Mouse (Mus musculus): ENCODE data around the gene Ctns. TPM values are rescaled to one million over a fixed set of nuclear protein-coding genes. Genes with fewer than 3 reads are reported as not detected.

The Ctns gene
- polyA plus RNA-seq, 1 experiment from 2014 or later, result 46.8 TPM

- H3K4me1 ChIP-seq (replicated peaks; ENCODE audit: control insufficient read depth, insufficient read depth, low read length), result peaks cover 5% of the 10 kb centered on the region; the same call in 1 of the 2 replicates
- H3K9me3 ChIP-seq (ENCODE audit: control insufficient read depth), result no peaks in the 10 kb centered on the region
- no peak for TF ChIP-seq CTCF (IDR thresholded peaks at IDR 0.05; ENCODE audit: low read depth)
- H3K4me2 ChIP-seq (replicated peaks; ENCODE audit: low read depth), result peak overlapping the region; percentile 99
- peak overlapping the region; percentile 74 for H3K4me3 ChIP-seq (ENCODE audit: low read depth, low read length)
- 2% methylated on average over 12 of the region's 12 CpGs for WGBS
- H3K27me3 ChIP-seq (replicated peaks; ENCODE audit: control insufficient read depth, insufficient read depth, low read length), result no peaks in the 10 kb centered on the region
- peak overlapping the region; percentile 78 for H3K9ac ChIP-seq (ENCODE audit: low read depth, low read length)
- ATAC-seq, result peak; percentile 25
- H3K36me3 ChIP-seq (ENCODE audit: control insufficient read depth, insufficient read depth), result peaks cover 4% of the 10 kb centered on the region; the same call in 1 of the 2 replicates
- peak overlapping the region; percentile 92 for H3K27ac ChIP-seq (ENCODE audit: low read depth, low read length)
Measured at GRCm38 (mm10) chr11:73199879-73200278, 1.0 kb upstream of the Ctns start.

- WGBS, result 0% methylated on average over 30 of the region's 32 CpGs
- H3K36me3 ChIP-seq (ENCODE audit: control insufficient read depth, insufficient read depth), result peaks cover 7% of the 10 kb centered on the region; the same call in 1 of the 2 replicates
- peak within 1 kb of the TSS; percentile 78 for H3K9ac ChIP-seq (ENCODE audit: low read depth, low read length)
- no peaks in the 10 kb centered on the region for H3K9me3 ChIP-seq (ENCODE audit: control insufficient read depth)
- H3K4me2 ChIP-seq (replicated peaks; ENCODE audit: low read depth), result peak within 1 kb of the TSS; percentile 99
- TF ChIP-seq CTCF (IDR thresholded peaks at IDR 0.05; ENCODE audit: low read depth), result no peak
- peak within 1 kb of the TSS; percentile 92 for H3K27ac ChIP-seq (ENCODE audit: low read depth, low read length)
- peak within 1 kb of the TSS; percentile 74 for H3K4me3 ChIP-seq (ENCODE audit: low read depth, low read length)
- H3K27me3 ChIP-seq (replicated peaks; ENCODE audit: control insufficient read depth, insufficient read depth, low read length), result no peaks in the 10 kb centered on the region
- peak; percentile 96 for ATAC-seq
- peaks cover 5% of the 10 kb centered on the region; the same call in 1 of the 2 replicates for H3K4me1 ChIP-seq (replicated peaks; ENCODE audit: control insufficient read depth, insufficient read depth, low read length)
Measured at GRCm38 (mm10) chr11:73199230-73199712, 429 bp upstream of the Ctns start, which contains the start of gene Shpk. TSS of gene Shpk (plus strand) at chr11:73199460.

- H3K27me3 ChIP-seq (replicated peaks; ENCODE audit: control insufficient read depth, insufficient read depth, low read length), result no peaks in the 10 kb centered on the region
- H3K9ac ChIP-seq (ENCODE audit: low read depth, low read length), result peak overlapping the region; percentile 78
- no peak for ATAC-seq
- WGBS, result 3% methylated on average over 1 of the region's 1 CpGs
- H3K4me2 ChIP-seq (replicated peaks; ENCODE audit: low read depth), result peak overlapping the region; percentile 99
- H3K27ac ChIP-seq (ENCODE audit: low read depth, low read length), result no peak overlapping the region
- H3K9me3 ChIP-seq (ENCODE audit: control insufficient read depth), result no peaks in the 10 kb centered on the region
- peaks cover 12% of the 10 kb centered on the region; the same call in 1 of the 2 replicates for H3K36me3 ChIP-seq (ENCODE audit: control insufficient read depth, insufficient read depth)
- no peak for TF ChIP-seq CTCF (IDR thresholded peaks at IDR 0.05; ENCODE audit: low read depth)
- H3K4me1 ChIP-seq (replicated peaks; ENCODE audit: control insufficient read depth, insufficient read depth, low read length), result peaks cover 5% of the 10 kb centered on the region; the same call in 1 of the 2 replicates
- H3K4me3 ChIP-seq (ENCODE audit: low read depth, low read length), result peak overlapping the region; percentile 74
Measured at GRCm38 (mm10) chr11:73198190-73198589, 652 bp downstream of the Ctns start.

DNA sequence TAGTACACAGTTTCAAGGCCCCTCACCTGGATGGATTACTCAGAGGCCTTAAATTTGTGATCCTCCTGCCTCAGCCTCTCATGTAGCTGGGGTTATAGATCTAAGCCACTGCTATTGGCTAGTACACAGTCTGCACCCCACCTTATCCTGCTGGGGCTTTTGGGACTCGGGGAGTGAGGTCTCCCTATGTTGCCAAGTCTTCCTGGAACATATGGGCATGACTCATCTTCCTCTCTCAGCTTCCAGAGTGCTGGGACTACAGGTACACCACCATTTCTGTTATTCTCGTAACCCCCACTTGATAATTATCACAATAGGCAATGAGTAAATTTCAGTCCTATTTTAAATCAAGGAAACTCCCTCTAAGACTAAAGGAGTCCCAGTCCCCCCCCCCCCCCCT is 4.4 kb downstream of the Ctns start:
- no peak for ATAC-seq
- no peak for TF ChIP-seq CTCF (IDR thresholded peaks at IDR 0.05; ENCODE audit: low read depth)
- H3K4me2 ChIP-seq (replicated peaks; ENCODE audit: low read depth), result no peak overlapping the region

GRCm38 (mm10) chr11:73193047-73193446 is 5.8 kb downstream of the Ctns start:
- TF ChIP-seq CTCF (IDR thresholded peaks at IDR 0.05; ENCODE audit: low read depth), result no peak
- Histone ChIP-seq H3K4me2 (replicated peaks; ENCODE audit: low read depth) (no peak overlapping the region), H3K9me3 (ENCODE audit: control insufficient read depth) (no peaks in the 10 kb centered on the region), H3K4me1 (replicated peaks; ENCODE audit: control insufficient read depth, insufficient read depth, low read length) (peaks cover 5% of the 10 kb centered on the region; the same call in 1 of the 2 replicates), H3K36me3 (ENCODE audit: control insufficient read depth, insufficient read depth) (peaks cover 54% of the 10 kb centered on the region), H3K27me3 (replicated peaks; ENCODE audit: control insufficient read depth, insufficient read depth, low read length) (no peaks in the 10 kb centered on the region), H3K4me3 (ENCODE audit: low read depth, low read length) (no peak overlapping the region), H3K27ac (ENCODE audit: low read depth, low read length) (no peak overlapping the region), H3K9ac (ENCODE audit: low read depth, low read length) (no peak overlapping the region)
- no peak for ATAC-seq
- WGBS, result 78% methylated on average over 6 of the region's 6 CpGs

More for the DNA sequence above, 4.4 kb downstream of the Ctns start:
- Histone ChIP-seq H3K9ac (ENCODE audit: low read depth, low read length) (no peak overlapping the region), H3K9me3 (ENCODE audit: control insufficient read depth) (no peaks in the 10 kb centered on the region), H3K27me3 (replicated peaks; ENCODE audit: control insufficient read depth, insufficient read depth, low read length) (no peaks in the 10 kb centered on the region), H3K4me3 (ENCODE audit: low read depth, low read length) (no peak overlapping the region), H3K36me3 (ENCODE audit: control insufficient read depth, insufficient read depth) (peaks cover 45% of the 10 kb centered on the region; the same call in 1 of the 2 replicates), H3K27ac (ENCODE audit: low read depth, low read length) (no peak overlapping the region), H3K4me1 (replicated peaks; ENCODE audit: control insufficient read depth, insufficient read depth, low read length) (peaks cover 5% of the 10 kb centered on the region; the same call in 1 of the 2 replicates)
- 80% methylated on average over 2 of the region's 2 CpGs for WGBS

DNA sequence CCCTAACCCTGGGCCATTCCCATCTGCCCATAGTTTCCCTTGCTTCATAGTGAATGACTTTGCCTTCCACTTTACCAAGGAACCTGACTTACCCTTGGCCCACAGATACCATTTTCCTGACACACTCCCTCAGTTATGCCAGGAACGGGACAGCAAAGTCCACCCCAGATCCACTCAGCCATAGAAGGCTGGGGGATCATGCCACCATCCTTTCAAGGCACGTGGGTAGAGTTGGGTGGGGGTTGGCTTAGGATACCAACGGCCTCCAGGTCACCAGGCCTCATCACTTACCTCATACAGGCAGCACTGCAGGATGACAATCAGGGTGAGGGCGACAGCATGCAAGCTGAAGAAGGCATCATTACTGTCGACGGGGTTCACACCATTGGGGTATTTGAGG is 11.6 kb downstream of the Ctns start:
- 87% methylated on average over 6 of the region's 6 CpGs for WGBS
- H3K27ac ChIP-seq (ENCODE audit: low read depth, low read length), result no peak overlapping the region
- no peak overlapping the region for H3K9ac ChIP-seq (ENCODE audit: low read depth, low read length)
- TF ChIP-seq CTCF (IDR thresholded peaks at IDR 0.05; ENCODE audit: low read depth), result no peak
- H3K4me3 ChIP-seq (ENCODE audit: low read depth, low read length), result no peak overlapping the region
- no peak overlapping the region for H3K4me2 ChIP-seq (replicated peaks; ENCODE audit: low read depth)
- H3K36me3 ChIP-seq (ENCODE audit: control insufficient read depth, insufficient read depth), result peaks cover 69% of the 10 kb centered on the region
- H3K4me1 ChIP-seq (replicated peaks; ENCODE audit: control insufficient read depth, insufficient read depth, low read length), result no peaks in the 10 kb centered on the region
- no peaks in the 10 kb centered on the region for H3K9me3 ChIP-seq (ENCODE audit: control insufficient read depth)
- no peaks in the 10 kb centered on the region for H3K27me3 ChIP-seq (replicated peaks; ENCODE audit: control insufficient read depth, insufficient read depth, low read length)
- no peak for ATAC-seq

All from intestine, postnatal 0 days (tissue).